Mouse (Mus musculus): ENCODE measurements at regions not wholly inside any gene's neighbourhood (a gene's known extent, or its start where the extent isn't known, plus 50 kb on each side); places are given as distances from the start of the nearest gene placed in this dataset.

- no peak for DNase-seq (ENCODE audit: low spot score)
Measured at GRCm38 (mm10) chr9:102782926-102783850, 51.5 kb upstream of the Ryk start.

GRCm38 (mm10) chr9:102784329-102785026, 50.2 kb upstream of the Ryk start:
- peak; percentile 95 for DNase-seq (ENCODE audit: low spot score)

Measured in urinary bladder, postnatal 25 days (tissue).